Mouse (Mus musculus) adrenal gland, adult 8-10 months (tissue): Measurements from ENCODE around the gene Prss23. TPM values are rescaled to one million over a fixed set of nuclear protein-coding genes. Genes with fewer than 3 reads are reported as not detected.
A peak's percentile ranks its signal among the peaks of the same experiment; 100 is the strongest.

Source experiments
- DNase-seq: peaks from one replicate; pipeline ENCODE4 v3.0.0; 2022
- total RNA-seq, 4 experiments: library from RNA; stranded (reverse); gene quantifications; 2 replicates each; pipeline ENCODE4 v1.2.4; 2022

Gene Prss23
- total RNA-seq, 4 experiments from 2014 or later = 13.8 to 22.0 (median 17.5) TPM

- DNase-seq = peak; percentile 49
Measured at GRCm38 (mm10) chr7:89499516-89500307, 27.3 kb downstream of the Prss23 start.

DNA sequence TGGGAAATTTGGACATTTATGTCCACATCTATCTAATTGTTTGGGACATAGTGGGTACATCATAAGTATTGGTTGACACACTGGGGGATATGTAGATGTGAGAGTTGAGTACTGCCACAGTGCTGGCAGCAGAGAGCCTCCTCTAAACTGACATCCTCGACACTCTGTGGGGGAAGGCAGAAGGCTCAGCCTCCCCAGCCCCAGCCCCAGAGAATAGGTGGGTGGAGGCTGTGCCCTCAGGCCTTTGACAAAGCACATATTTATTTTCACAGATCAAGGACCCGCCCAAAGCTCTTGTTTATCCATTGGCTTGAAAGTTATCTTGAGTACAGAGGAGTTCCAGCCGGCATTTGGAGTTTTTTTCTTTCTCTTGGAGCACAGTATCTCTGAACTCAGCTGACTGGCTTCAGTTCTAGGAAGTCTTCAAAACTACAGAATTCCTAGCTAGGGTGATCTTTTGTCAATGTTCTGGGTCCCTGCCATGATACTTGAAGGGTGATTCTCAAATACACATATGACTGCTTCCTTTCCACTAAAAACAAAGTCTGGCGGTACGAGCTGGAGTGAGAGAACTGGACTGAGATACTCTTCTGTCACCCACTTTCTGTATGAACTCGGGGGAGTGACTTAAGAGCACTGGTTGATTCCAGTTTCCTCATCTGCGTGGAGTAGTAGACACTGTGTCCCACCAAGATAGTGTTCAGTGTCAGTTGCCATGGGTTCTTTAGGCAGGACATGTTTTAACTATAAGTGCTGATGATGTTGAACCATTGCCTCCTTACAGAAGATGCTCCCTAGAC, 43.0 kb downstream of the Prss23 start:
- no peak for DNase-seq

GRCm38 (mm10) chr7:89481723-89482122, 45.3 kb downstream of the Prss23 start:
- DNase-seq = no peak

- DNase-seq = no peak
Measured at GRCm38 (mm10) chr7:89478490-89478889, 48.5 kb downstream of the Prss23 start.

- no peak for DNase-seq
Measured at GRCm38 (mm10) chr7:89477294-89477999, 49.5 kb downstream of the Prss23 start.

DNA sequence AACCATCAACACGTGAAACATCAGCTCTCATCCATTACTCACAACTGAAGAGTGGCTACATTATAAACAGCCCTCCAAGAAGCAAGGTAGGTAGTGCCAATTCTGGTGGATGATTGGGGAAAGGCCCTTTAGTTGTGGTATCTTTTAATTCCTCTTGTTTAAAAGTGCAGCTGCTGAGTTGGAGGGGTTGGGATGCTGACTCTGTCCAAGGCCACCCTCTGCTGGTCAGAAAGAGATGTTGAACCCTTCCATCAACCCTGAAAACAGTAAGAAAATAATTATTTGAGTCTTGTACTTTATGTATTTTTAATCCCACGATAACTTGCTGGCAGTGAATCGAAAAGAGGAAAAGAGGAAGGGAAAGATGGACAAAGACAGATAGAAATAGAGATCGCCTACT, 53.5 kb downstream of the Prss23 start:
- DNase-seq = no peak

DNA sequence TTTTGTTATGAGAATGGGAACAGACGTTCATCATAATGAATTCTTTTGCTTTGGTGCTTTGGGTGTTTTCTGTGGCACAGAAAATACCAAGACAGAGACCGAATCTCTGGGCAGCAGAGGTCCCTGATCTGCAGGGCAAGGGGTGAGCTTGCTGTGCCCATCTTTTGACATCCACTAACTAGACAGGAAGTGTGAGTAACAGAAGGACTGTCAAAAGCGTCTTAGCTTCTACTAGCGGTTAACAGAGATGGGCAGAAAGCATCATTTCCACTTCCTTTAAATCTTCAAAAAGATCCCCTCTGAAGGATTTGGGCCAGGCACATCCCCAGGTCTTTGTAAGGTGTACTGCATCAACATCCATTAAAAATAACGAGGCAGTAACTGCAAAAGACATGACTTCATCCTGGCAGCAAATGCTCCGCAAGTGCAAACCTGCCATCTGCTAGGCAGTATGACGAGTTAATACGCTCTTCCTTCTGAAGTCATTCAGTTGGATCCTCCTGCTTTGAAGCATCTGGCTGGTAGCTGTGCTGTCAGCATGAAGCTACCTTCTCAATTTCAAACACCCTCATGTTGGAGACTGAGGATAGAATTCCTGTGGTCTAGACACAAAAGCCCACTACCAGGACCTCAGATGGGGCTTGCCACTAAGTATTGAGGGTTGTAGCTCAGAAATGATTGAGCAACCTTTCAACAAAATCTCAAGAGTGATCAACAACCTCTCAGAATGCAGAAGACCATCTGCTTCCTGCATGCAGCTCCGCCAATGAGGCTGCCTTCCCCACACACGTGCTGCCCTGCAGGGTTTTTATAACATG, 63.0 kb downstream of the Prss23 start:
- DNase-seq = no peak

DNA sequence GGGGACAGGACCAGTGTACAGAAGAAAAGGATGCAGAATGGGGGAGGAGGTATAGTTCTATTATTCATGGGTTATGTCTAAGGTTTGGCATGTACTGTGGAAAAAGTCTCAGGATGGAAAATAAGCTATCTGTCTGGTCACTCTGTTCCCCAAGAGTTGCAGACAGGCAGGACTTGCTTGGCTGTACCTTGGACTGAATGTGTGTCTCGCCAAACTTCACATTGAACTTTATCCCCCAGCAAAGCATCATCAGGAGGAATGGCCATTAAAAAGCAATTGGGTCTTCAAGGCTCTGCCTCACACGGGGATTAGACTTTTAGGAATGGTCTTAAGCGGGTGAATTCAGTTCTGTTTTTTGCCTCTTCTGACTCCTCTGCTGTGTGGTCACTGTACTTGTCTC, 63.7 kb downstream of the Prss23 start:
- no peak for DNase-seq

- DNase-seq = no peak
Measured at GRCm38 (mm10) chr7:89462646-89463207, 64.3 kb downstream of the Prss23 start.

- DNase-seq = no peak
Measured at GRCm38 (mm10) chr7:89461351-89461750, 65.6 kb downstream of the Prss23 start.

DNA sequence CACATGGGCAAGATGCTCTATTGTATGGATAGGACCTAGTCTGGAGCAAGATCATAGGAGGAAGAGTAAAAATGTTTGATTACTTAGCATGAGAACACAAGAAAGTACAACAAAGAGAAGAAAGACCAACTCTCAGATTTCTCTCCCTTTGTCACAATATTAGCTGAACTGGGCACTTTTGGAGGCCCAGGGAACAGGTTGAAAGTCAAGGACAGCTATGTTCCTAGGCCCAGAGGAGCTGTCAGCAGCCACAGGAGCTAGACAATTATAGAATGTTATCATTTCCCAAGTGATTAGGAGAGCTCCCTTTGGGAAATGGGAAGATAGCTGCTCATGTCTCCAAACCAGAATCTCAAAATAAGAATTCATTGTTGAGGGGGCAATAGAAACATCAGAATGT, 66.1 kb downstream of the Prss23 start:
- DNase-seq = no peak

GRCm38 (mm10) chr7:89459691-89460090, 67.3 kb downstream of the Prss23 start:
- DNase-seq = no peak

Other genes with a start within 250 kb of the Prss23 start
- gene Tmem135, start 123.0 kb downstream of the Prss23 start, total RNA-seq = 10 to 100 TPM; 54.6 to 97.9 (median 82.9) TPM
- 10 to 100 TPM; 21.9 to 43.3 (median 26.8) TPM for gene Fzd4, start 122.8 kb downstream of the Prss23 start, total RNA-seq
- 10 to 100 TPM in 2 of 4 experiments, 1 to 10 TPM in 2; 1.9 to 15.0 (median 8.2) TPM for gene Me3, start 105.2 kb upstream of the Prss23 start, total RNA-seq